Mouse (Mus musculus): ENCODE results near the gene Tgtp1.
A peak's percentile ranks its signal among the peaks of the same experiment; 100 is the strongest.
"Not testable (repeated sequence)": the region's sequence is repeated elsewhere in the genome, so short reads cannot be mapped to it uniquely, and the experiment has no call there.

Gene Tgtp1

DNA sequence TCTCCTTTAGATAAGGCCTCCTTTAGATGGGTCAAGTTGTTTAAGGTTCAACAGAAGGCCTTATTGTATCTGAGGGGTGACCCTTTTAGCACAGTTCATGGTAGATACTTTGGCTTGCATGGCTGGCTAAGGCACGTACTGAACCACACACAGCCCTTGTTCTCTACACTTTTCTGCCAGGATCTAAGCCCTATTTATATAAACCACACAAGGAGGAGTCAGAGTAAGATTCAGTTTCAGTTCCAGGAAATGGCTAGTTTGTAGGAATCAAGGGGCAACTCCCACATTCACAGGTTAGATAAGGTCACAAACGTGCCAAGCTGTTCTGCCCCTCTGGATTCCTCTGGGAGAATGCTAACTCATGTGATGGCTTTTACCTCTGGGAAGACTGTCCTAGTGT lies at the start of gene Tgtp1:
TSS of gene Tgtp1 (minus strand) at position 155 of the 400 bp plus-strand sequence.
- not testable (repeated sequence) for DNase-seq

DNA sequence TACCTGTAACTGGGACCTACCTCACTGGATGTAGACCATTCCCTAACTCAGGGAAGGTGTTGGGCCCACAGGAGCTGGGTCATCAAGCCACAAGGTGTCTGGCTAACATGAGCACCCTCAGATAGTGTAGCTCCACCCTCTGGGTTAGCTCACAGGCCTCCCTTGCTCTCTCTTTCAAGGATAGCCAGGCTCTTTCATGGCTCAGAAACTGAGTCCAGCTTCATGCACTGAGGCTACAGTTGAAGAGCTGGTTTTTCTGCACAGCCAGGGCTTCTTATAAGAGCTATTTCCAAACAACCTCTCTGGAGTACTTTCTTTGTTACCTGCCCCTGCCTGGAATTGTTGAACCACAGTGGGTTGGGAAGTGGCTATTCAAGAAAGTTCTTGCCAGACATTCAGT lies 18.1 kb upstream of the Tgtp1 start:
- DNase-seq, result not testable (repeated sequence)

DNA sequence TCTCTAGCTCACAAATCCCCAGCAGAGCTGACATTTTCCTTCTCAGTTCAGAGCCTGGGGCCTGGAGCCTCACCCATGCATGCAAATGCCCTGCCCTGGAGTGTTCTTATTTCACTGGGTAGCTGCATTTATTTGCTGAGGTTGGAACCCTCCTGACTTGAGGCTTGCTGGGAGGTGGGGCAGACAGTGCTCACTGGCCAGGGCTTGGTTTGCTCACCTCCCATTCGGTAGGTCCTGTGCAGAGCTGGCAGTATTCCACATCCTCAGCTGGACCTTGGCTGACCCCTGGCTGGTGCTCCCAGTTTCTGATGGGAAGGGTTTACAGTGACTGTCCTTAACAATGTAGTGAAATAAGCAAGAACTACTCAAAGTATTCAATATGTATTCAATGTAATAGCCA lies 12.8 kb upstream of the Tgtp1 start:
- peak in 1 of 2 experiments; percentile 42 for DNase-seq

DNA sequence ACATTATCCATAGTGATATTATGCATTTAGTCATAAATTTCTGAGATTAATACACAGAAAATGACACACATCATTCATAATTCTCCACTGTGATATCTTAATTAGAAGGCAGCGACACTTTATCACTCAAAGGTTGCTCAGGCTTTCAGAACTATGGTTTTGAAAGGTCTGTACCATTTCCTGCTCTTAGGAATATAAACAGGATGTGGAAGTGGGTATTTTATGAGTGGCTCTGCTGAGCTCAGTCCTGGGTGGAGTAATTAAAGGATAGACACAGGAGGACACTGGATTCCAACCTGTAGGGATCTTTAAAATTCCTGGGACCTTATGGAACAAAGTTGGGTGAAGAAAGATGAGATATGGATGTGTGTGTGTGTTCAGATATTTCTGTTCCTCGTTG lies 12.3 kb upstream of the Tgtp1 start:
- DNase-seq, result not testable (repeated sequence)

DNA sequence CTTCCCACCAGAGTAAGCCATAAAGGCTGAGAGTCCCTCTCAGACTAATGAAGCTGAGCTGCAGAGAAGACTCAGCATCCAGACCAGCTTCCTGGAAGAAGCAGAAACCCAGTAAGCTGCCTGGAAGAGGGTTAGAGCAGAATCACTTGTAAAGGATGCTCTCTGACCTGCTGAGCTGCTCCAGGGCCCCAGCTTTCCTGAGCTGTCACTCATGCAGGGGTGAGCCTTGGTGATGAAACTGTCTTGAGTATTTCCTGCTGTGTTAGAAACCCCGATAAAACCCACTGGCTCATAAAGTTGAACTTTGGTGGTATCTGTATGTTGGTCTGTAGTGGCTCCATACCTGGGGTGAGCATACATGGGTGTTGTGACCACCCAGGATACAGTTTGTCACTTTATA lies 6.4 kb upstream of the Tgtp1 start:
- not testable (repeated sequence) for DNase-seq

DNA sequence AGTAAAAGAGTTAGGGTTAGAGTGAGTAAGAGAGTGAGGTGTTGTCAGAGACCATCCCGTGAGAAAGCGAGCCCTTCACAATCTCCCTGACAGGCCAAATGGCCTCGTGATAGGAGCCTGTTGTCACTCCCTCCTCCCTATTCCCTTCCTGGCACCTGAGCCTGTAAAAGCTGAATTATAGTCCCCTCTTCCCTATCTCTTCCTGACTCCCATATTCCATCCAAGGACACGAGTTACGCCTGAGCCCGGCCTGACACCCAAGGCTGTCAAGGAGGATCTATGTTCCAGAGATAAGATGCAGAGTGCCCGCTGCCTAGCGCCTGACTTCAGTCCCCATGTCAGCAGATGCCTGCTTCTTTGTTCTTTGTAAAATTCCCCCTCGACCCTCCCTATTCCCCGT lies 676 bp downstream of the Tgtp1 start:
- peak in 1 of 2 experiments; percentile 25 for DNase-seq

DNA sequence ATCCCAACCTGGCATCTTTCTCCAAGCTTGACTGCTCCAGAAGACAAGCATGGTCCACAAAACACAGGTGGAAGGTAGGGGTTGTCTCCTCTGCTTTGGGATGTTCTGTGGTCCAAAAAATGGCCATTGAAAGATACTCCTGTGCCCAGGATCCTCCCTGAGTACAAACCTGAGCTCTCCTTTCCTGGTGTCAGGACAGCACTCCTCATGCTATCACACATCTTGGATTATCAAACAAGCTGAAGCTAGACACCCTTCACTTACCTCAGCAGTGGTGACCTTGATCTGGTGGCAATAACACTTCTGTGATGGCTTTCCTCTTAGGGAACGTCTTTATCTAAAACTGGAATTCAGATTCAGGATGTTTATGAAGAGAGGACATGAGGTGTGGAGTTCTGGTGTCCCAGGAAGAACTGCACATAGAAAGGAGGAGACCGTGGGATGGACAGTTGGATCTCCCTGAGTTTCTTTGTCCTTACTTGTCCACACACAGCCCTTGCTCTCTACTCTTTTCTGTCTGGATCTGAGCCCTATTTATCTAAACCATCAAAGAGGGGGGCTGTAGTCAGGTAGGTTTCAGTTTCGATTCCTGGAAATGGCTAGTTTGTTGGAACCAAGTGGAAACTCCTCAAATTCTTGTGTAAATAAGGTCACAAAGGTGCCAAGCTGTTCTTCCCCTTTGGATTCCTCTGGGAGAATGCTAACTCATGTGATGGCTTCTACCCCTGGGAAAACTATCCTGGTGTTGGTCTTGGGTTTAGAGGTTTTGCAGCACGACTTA lies 2.0 kb downstream of the Tgtp1 start, which contains the start of gene Gm12185:
TSS of gene Gm12185 (minus strand) at position 487 of the 781 bp plus-strand sequence.
- peak; percentile 16 to 31 for DNase-seq

DNA sequence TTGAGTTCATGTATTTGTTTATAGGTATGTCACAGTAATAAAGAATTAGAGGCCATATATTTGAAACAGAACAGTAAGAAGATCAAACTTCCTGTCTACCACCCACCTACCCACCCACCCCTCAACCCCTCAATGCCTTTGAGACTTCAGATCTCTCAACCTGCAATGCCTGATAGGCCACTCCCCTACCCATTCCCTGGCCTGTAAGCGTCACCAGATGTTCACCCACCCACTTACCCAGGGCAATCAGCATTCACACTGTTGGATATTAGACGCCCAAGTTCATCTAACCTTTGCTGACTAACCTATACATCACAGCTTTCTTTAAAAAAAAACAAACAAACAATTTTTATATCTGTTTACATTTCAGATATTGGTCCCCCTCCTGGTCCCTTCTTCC lies 4.0 kb downstream of the Tgtp1 start:
- DNase-seq, result not testable (repeated sequence)

DNA sequence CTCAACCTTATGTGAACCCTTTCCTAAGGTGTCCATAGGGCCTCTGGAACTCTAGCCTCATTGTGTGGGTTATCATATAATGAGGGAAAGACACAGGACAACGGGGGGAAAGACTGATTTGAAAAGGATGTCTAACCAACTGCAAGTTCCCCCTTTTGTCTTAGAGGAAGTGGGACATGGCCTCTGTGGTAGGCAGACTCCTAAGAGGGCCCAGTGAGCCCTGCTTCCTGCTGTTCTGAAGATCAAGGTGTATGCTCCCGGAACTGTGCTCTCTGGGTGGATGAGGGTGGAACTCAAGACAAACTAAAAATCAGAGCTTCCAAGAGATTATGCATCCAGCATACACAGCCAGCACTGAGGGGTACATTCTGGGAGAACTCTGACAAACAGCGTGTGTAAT lies 5.8 kb downstream of the Tgtp1 start:
- not testable (repeated sequence) for DNase-seq

DNA sequence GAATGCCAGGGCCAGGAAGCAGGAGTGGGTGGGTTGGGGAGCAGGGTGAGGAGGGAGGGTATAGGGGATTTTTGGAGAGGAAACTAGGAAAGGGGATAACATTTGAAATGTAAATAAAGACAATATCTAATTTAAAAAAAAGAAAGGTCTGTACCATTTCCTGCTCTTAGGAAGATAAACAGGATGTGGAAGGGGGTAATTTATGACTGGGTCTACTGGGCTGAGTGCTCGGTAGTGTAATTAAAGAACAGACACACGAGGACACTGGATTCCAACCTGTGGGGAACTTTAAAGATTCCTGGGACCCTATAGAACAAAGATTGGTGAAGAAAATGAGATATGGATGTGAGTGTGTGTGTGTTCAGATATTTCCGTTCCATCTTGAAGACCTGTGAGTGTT lies 11.1 kb downstream of the Tgtp1 start:
- not testable (repeated sequence) for DNase-seq

DNA sequence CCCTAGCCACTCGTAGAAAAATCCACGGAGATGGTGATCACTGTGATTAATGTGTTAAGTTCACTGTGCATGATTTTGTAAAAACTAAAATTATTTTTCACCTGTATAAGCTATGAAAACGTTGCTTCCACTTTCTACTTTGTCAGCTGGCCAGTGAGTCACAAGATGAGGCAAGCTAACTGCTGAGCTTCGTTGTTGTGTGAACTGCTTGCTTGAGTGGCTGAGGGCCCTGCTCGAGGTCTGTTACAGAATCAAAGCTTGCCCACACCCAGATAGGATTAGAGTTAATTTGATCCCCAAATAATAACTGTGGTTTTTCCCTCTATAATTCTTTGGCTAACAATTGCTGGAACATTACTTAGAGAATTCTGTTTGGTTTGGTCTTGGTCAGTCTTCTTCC lies 13.9 kb downstream of the Tgtp1 start:
- not testable (repeated sequence) for DNase-seq

DNA sequence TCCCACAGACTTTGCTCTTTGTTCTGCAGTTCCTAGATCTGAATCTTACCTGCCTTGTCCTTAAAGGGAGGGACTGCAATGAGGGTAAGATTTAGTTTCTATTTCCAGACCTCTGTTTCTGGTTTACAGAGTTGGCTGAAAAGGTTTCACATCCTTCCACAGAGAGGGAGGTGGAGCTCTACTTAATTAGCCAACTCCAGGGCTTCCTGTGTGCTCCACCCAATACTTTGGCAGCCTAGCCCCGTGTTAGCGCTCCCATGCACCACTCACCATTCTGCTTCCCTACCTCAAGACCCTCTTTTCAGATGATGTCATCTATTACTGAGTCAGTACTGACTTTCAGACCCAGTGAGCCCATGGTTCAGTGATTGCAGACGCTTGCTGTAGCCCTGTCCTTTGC lies 14.7 kb downstream of the Tgtp1 start, which contains the start of gene 9930111J21Rik1:
TSS of gene 9930111J21Rik1 (minus strand) at position 148 of the 400 bp plus-strand sequence.
- DNase-seq, result not testable (repeated sequence)

DNA sequence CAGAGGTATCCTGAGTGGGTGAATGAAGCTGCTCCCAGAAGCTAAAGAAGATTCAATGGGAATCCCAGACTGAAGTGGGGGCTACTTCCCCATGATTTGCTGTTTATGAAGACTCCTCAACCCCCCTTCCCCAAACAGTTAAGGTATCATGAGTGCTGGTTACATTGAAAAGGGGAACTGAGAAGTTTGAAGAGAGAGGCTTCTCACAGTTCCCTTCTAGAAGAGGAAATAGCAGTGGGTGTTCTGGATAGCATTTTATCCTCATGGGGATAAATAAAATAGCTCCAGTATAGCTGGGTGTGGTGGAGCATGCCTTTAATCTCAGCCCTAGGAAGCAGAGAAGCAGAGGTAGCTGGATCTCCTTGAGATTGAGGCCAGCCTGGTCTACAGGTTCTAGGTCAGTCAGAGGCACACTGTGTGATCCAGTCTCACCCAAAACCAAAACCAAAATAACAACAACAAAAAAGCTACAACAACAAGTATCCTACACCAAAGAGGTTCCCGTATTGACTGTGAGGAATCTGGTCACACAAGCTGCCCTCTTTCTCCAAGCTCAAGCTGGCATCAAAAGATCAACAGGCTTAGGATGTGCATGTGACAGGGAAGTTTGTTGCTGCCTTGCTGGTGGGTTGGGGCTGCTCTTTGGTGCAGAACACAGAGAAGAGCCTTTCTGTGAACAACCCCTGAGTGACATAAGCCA lies 15.6 kb downstream of the Tgtp1 start, which contains the start of gene Olfr56:
TSS of gene Olfr56 (plus strand) at position 650 of the 700 bp plus-strand sequence.
- DNase-seq, result not testable (repeated sequence)

DNA sequence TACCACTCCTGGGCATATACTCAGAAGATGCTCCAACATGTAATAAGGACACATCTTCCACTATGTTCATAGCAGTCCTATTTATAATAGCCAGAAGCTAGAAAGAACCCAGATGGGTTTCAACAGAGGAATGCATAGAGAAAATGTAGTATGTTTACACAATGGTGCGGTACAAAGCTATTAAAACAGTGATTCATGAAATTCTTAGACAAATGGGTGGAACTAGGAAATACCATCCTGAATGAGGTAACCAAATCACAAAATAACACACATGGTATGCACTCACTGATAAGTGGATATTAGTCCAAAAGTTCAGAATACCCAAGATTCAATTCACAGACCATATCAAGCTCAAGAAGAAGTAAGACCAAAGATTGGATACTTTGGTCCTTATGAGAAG lies 19.3 kb downstream of the Tgtp1 start:
- DNase-seq, result not testable (repeated sequence)

DNA sequence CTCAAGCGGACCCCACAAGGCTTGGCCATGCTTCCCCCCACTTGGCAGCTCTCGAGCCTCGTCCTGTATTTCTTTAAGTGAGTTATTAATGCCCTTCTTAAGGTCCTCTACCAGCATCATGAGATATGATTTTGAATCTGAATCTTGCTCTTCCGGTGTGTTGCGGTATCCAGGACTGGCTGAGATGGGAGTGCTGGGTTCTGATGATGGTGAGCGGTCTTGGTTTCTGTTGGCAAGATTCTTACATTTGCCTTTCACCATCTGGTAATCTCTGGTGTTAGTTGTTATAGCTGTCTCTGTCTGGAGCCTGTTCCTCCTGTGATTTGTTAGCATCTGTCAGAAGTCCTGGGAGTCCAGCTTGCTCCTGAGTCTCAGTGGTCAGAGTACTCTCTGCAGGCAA lies 47.9 kb downstream of the Tgtp1 start, which contains the start of gene Psme2b:
TSS of gene Psme2b (minus strand) at position 101 of the 400 bp plus-strand sequence.
- not testable (repeated sequence) for DNase-seq

DNA sequence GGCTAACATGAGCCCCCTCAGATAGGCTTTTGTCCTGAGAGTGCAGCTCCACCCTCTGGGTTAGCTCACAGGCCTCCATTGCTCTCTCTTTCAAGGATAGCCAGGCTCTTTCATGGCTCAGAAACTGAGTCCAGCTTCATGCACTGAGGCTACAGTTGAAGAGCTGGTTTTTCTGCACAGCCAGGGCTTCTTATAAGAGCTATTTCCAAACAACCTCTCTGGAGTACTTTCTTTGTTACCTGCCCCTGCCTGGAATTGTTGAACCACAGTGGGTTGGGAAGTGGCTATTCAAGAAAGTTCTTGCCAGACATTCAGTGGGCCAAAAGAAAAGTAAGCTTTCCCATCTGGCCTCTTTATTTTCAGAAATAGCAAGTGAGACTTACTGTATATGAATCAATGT lies 54.7 kb downstream of the Tgtp1 start:
- not testable (repeated sequence) for DNase-seq

Data from kidney, postnatal 25 days (tissue).